Mouse (Mus musculus): Measurements from ENCODE around the gene Plp2.
"Not testable (repeated sequence)": the region's sequence is repeated elsewhere in the genome, so short reads cannot be mapped to it uniquely, and the experiment has no call there.

The Plp2 gene

DNA sequence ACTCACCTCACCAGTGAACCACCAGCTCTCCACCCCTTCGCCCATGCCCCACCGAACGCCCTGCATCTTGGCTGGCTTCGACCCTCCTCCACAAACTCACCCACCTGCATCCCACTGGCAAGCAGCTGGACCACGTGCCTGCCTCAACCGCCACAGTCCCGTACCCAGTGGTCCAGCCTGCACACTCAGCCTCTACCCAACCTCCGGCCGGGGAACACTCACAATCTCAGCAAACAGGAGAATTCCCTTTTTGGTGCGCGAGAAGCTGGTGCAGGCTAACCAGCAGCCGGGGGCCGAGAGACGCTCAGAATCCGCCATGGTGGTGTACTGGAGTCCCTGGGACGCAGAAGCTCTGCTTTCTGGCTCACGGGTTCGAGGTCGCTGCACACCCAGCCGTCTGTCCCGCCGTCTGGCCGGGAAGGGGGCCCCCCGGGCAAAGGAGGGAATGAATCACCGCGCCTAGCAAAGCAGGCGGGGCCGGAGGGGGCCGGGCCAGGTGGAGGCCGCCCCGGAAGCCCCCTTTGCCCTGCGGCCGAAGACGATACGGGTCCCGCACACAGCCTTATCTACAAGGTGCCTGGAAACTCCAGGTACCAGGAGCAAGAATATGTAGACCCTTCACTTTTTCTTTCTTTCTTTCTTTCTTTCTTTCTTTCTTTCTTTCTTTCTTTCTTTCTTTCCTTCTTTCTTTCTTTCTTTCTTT lies at the start of gene Plp2:
Plp2 (minus strand) TSS at position 470 of the 703 bp plus-strand sequence.
- DNase-seq (ENCODE audit: low spot score in 2 of 2), result peak; percentile 46 to 48

DNA sequence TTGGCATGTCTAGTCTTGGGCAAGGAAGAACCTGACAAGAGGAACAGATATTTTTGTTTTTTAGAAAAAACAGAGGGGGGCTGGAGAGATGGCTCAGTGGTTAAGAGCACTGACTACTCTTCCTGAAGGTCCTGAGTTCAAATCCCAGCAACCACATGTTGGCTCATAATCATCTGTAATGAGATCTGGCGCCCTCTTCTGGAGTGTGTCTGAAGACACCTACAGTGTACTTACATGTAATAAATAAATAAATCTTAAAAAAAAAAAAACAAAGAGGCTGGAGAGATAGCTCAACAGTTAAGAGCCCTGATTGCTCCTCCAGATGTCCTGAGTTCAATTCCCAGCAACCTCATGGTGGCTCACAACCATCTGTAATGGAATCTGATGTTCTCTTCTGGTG lies 44.9 kb upstream of the Plp2 start:
- not testable (repeated sequence) for DNase-seq (ENCODE audit: low spot score in 2 of 2)

DNA sequence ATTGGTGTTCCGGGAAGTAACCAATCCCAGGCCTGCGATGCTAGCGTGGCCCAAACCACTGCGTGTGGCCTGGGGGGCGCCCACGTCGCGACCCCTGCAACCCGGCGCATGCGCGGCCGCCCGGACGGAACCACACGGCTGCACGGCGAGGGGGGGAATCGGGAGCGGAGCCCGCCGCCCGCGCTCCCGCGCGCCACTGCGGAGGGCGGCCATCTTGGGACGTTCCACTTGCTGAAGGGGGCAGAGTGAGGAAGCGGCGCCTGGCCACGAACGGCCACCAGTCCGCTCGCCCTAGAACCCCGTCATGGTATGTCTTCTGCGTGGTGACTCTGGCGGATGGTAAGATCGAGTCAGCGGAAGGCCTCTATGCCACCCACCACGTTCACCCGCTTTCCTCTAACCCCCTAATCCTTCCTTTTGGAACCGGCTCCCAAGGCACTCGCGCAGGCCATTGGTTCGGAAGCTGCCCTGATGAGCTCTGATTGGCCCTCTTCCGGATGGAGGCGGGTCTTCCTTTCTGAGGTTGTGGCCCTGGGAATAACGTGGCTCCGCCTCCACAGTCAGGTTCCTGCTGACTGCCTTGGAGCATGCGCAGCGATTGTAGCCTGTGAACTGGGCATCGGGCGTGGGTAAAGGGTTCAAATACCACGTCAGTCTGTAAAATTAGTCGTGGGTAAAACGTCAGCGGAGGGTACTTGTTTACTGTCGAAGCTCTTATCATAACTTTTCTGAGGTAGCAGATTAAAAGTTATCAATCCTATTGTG lies 43.1 kb upstream of the Plp2 start, which contains the start of gene Wdr45:
Wdr45 (plus strand) TSS at position 199 of the 765 bp plus-strand sequence.
- peak; percentile 66 to 84 for DNase-seq (ENCODE audit: low spot score in 2 of 2)

DNA sequence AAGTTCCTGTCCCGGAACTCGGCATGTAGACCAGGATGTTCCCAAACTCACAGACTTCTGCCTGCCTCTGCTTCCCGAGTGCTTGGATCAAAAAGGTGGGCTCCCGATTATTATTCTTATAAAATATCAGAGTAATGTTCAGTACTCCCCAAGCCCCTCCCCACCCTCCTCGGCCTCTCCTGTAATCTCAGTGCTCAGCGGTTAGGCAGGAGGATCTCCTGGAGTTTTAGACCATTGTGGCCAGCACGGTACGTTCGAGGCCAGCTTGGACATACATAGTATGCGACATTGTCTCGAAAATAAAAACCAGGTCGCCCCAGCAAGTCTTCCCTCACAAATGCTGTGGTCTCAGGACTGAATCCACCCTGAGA lies 42.6 kb upstream of the Plp2 start:
- not testable (repeated sequence) for DNase-seq (ENCODE audit: low spot score in 2 of 2)

DNA sequence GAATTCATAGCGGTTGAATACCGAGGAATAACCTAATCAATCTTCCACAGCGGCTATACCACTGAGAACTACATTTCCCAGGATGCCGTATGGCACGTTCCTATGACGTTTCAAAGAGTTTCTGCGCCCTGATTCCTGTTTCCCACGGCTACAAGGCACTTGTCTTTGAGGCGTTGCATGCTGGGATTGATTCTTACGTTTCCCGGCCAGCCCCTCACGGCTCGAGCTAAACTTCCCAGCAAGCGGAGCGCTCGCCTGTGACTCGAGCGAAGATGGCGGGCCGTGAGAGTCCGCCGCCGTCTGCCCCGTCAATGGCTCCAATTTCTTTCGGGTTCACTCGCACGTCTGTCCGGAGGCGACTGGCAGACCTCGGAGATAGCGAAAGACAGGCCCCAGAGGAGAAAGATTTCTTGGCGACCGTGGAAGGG lies 25.8 kb upstream of the Plp2 start, which contains the start of gene Gpkow:
Gpkow (plus strand) TSS at position 178 of the 428 bp plus-strand sequence.
- DNase-seq (ENCODE audit: low spot score in 2 of 2), result peak in 1 of 2 experiments; percentile 82

DNA sequence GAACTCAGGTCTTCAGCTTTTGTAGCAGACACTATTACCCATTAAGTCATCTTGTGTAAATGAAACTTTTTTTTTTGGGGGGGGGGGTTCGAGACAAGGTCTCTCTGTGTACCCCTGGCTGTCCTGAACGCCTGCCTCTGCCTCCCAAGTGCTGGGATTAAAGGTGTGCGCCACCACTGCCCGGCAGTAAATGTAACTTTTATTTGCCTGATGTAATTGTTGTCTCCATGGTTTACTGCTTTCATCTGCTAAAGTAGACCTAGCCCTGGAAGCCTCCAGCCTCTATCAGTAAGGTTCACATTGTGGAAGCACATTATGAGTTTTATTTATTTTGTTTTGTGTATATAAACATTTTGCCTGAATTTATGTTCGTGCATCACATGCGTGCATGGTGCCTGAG lies 25.3 kb upstream of the Plp2 start:
- no peak for DNase-seq (ENCODE audit: low spot score in 2 of 2)

DNA sequence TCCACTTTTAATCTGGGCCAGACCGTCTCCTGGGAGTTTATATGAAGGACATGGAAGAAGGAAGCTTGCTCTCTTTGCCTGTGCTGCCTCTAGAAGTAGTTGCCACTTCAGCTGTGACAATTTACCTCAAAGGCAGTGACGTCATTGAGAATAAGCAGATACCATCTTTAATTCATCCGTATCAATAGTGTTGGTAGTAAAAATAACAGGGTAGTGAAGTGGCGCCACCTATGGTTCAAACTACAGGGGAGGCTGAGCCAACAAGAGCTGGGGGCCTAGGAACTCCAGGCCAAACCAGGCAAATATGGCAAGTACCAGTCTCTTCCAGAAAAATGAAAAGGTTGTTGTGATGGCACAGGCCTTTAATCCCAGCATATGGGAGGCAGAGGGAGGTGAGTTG lies 21.7 kb upstream of the Plp2 start:
- DNase-seq (ENCODE audit: low spot score in 2 of 2), result no peak

DNA sequence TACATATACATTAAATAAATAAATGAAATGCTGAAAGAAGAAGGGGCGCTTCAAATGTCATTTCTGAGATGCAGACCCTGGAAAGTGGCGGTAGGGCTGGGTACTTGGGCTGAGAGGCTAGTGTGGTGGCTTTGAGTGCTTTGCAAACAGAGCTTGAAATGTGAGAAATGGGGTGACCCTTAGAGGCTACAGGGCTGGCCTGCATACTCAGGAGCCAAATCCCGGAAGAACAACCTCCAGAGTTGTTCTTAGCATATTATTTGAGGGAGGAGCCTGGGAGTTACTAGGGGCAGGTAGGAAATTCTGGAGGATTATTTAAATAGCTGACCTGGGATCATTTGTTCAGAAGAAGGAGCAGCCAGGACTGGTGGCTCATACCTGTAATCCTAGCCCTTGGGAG lies 19.3 kb upstream of the Plp2 start:
- no peak for DNase-seq (ENCODE audit: low spot score in 2 of 2)

DNA sequence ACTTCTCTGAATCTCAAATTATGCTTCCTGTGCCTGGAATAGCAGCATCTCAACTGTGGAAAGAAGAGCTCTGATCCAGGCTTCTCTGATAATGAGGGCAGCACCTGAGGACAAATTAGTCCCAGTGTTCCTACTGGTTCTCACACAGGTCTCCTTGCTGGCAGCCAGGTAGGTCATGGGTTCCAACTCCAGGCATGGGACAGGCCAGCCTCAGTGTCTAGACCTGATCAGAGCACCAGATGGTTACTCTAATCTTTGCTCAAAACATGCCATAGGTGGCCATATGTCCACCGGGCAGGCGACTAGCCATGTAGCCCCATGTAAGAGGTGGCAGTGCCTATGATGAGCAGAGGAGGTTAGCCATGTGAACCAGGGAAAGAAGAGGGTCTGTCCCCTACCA lies 17.1 kb upstream of the Plp2 start:
- DNase-seq (ENCODE audit: low spot score in 2 of 2), result no peak

DNA sequence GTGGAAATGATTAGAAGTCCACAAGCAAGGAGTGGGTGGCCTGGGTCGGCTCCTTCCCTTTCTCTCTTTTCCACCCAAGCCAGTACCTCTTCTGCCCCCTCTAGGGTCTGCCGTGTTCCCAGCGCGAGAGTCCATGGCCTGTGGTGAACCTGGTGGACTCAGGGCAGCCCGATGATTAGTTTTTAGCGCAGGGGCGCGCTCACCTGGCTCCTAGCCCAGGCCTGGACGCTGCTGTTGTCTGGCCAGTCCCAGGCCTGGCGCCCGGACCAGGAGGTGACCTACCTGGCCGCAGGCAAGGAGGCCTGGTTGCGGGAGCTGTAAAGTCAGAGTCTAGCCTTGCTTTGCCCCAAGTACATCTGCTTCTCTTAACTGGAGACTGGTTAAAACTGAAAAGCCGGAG lies 9.7 kb upstream of the Plp2 start, which contains the start of gene Magix:
Magix (minus strand) TSS at position 388 of the 400 bp plus-strand sequence.
- no peak for DNase-seq (ENCODE audit: low spot score in 2 of 2)

DNA sequence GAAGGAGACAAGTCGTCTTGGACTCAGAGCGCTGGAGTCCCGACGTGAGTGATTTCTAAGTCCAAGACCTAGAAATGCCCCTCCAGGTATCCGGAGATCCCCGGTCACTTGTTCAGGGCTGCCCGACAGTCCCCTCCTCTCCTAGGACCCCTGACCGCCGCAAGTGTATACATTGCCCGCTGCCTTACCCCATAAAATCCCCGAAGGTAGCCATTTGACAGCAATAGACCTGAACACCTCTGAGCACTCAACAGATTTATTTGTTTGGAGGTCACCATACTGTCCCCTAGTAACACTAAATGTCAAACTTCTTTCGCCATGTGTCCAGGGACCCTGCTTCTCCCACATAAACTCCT lies 8.8 kb upstream of the Plp2 start:
- no peak for DNase-seq (ENCODE audit: low spot score in 2 of 2)

DNA sequence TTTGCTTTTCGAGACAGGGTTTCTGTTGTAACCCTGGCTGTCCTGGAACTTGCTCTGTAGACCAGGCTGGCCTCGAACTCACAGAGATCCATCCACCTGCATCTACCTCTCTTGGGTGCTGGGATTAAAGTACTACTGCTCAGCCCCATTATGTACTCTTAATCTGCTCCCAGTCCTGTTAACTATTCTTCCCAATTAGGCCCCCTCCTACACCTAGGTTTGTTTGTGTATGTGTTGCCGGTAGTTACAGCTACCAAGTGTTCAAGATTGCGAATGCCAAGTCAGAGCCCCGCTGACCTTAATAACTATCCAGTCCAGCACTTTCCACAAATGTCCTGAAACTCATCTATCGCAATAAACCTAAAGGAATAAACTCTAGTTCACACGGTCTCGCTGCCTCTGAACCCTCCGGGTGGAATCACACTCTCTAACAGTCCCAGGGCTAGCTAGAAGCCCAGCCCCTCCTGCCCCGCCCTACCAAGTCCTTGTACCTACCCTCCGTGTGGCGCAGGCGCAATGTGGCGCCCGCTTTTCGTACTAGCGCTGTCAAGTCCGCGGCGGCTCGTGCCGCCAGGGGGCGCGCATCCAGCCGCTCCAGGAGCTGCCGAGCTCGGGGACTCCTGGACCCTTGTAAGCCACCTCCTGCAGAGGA lies 8.3 kb upstream of the Plp2 start:
- DNase-seq (ENCODE audit: low spot score in 2 of 2), result peak; percentile 58 to 73

DNA sequence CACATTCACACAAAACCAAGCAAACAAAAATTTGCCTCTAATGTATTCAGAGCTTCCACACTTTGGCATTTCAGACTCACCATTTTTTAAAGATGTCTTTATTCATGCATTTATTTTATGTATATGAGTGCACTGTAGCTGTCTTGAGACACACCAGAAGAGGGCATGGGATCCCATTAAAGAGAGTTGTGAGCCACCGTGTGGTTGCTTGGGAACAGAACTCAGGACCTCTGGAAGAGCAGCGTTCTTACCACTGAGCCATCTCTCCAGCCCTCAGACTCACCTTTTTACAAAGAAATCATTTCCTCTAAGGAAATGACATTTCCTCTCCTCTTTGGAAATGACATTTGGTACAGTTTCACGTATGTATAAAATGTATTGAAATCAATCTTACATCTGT lies 7.8 kb upstream of the Plp2 start:
- no peak for DNase-seq (ENCODE audit: low spot score in 2 of 2)

DNA sequence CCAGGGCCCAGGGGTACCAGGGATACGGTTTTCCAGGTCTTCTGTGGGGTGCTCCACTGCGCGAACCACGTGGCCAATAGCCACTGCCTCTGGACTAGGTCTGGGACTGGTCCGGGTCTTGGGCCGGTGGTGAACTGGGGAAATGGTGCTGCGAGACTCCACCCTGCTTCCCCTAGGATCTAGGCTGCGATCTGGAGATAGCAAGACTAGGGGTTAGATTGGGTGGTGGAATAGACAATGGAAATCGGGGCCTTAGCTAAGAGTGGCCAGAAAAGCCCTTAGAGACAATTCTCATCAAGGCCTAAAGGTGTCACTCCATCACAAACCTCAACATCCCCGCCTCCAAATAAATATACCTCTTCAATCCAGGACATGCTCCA lies 3.8 kb upstream of the Plp2 start:
- no peak for DNase-seq (ENCODE audit: low spot score in 2 of 2)

DNA sequence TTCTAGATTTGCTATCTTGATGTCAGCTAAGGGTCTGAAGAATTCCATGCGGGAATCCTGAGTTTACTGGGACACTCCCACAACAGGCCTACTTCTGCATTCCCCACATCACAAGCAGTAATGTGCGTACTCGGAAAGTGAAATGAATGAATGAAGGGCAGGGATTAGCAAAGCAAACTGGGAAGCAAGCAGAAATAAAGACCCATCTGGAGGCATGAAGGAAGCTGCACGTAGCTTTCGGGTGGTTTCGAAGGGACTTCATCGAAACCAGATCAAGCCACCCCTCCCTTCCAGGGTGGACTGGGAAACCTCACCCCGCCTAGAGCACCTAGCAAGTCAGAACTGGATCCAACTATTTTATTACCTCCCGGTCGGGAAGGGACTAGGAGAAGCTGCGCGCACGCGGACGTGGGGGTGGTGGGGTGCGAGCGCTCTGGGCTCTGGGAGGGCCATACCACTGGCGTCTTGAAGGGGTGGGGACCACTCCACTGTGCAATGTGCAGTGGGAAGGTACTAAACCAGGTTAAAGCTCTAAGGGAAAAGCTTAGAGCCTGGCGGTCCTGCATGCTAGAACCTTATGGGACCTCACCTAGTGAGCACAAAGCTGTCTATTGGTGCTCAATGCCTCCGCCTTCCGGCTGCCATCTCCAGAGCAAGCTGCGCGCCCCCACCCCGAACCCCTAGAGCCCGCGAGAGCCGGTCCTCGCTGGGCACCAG lies 3.3 kb upstream of the Plp2 start:
- no peak for DNase-seq (ENCODE audit: low spot score in 2 of 2)

DNA sequence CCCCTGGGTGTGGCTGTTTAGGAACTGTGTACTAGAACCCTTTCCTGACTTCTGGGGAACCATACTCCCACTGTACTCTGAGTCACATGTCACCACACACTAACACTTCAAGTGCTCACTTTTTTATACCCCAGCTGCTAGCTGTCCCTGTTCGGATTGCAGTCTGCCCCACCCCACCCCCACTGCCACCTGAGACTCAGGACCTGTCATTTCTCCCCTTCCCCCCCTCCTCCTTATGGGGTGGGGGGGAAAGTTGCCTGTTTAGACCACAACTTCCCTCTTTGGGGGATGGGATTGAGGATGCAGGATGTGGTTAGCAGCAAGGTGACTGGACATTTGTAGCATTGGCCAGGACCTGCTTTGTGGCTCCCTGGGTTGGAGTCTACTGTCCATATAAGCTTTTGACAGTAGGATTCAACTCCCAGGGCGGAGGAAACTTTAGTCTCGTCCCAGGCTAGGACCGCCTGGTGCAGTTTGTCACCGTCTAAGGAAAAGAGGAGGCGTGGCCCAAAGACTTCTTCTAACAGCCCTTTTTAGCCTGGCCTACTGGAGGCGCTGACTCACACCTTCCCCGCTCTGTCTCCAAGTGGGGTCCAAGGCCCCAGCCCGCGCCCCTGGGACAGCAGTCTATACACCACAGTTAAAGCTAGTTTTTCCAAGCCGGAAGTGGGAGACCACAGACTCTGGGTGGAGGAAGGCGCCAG lies 2.5 kb upstream of the Plp2 start:
- DNase-seq (ENCODE audit: low spot score in 2 of 2), result no peak

DNA sequence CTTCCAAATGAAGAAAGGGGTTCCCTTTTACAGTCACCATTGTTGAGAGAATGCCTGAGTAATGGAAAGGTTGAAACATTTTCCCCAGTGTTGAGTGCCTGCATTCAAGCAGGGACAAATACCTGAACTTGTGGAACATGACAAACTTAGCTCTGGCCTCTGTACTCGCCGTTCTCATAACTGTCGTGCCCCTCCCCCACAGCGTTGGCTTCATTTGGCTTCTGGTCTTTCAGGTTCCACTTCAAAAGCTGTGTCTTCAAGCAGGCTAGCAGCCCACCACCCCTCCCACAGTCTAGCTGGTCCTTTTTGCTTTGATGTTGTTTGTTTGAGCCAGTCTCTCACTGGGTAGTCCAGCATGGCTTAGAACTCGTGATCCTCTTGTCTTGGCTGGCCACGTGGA lies 1.5 kb upstream of the Plp2 start:
- no peak for DNase-seq (ENCODE audit: low spot score in 2 of 2)

DNA sequence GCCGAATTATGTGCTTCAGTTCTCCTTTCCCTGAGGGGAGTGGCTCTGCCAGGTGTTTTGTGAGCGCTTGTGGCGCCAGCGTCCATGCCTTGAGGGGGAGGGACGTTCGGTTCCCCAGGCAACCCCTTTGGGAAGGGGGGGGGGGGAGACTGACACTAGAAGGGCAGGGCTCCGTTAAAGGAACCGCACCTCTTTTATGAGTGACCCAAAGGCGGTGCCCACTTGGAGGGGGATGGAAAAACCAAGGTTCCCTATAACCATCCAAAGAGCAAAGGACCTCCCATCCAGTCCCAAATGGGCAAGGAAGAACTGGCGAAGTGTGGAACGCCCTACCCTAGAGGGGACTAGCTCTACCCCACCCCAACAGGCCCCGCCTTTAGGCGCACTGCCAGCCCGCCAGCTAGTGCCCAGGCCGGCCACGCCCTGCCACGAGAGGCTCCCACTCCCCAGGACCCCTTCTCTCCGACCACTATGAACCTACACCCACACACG lies 754 bp downstream of the Plp2 start:
- peak; percentile 59 to 68 for DNase-seq (ENCODE audit: low spot score in 2 of 2)

DNA sequence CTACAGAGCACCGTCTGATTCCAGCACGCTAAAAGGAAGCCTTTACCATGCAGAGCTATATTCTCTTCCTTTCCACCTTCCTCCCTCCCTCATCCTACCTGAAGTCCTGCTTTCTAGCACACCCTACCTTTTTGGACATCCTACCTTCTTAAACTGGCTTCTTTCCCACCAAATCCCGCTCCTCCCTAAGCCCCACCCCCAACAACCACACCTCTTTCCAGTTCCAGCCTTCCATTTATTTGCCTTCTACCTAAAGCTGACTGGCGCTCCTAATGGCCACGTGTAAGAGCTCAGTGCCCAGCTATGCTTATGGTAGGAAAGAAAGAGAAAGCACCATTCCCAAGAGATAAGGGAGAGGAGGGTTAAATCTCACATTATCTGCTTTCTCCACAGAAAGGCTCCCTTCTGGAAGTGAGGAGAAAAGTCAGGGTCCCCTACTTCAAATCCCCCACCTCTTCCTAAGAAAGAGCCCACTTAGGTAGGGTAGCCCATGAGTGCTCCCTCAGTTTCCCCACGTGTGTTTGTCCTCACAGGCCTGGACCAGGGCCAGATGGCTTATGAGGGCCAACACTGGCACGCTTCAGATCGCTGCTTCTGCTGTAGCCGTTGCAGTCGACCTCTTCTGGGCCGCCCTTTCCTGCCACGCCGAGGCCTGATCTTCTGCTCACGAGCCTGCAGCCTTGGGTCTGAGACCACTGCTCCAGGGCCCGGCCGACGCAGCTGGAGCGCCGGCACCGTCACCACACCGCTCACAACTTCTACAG lies 5.3 kb downstream of the Plp2 start:
- no peak for DNase-seq (ENCODE audit: low spot score in 2 of 2)

DNA sequence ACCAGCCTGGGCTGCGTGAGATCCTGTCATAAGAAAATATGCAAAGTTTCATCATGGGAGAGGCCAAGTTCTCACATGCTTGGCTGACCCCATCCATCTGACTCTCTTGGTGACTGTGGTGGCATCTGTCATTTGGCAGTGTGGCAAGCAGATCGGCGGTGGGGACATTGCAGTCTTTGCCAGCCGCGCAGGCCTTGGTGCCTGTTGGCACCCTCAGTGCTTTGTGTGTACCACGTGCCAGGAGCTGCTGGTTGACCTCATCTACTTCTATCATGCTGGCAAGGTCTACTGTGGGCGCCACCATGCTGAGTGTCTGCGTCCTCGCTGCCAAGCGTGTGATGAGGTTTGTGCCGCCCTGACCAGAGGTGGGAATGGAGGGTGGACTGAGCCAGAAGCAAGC lies 6.4 kb downstream of the Plp2 start:
- DNase-seq (ENCODE audit: low spot score in 2 of 2), result no peak
